Mouse (Mus musculus): ENCODE measurements at regions not wholly inside any gene's neighbourhood (a gene's known extent, or its start where the extent isn't known, plus 50 kb on each side); places are given as distances from the start of the nearest gene placed in this dataset.

GRCm38 (mm10) chr4:89399277-89399676 lies 88.4 kb upstream of the Cdkn2b start:
- H3K4me3 ChIP-seq = no peak overlapping the region

GRCm38 (mm10) chr4:89396020-89396419 lies 85.2 kb upstream of the Cdkn2b start:
- no peak overlapping the region for H3K27ac ChIP-seq
- no peak for TF ChIP-seq CTCF (conservative IDR thresholded peaks at IDR 0.05)
- no peak for DNase-seq (ENCODE audit: low spot score in 2 of 2)
- no peak overlapping the region for H3K4me3 ChIP-seq

More at GRCm38 (mm10) chr4:89399277-89399676, 88.4 kb upstream of the Cdkn2b start:
- TF ChIP-seq CTCF (conservative IDR thresholded peaks at IDR 0.05) = no peak
- H3K27ac ChIP-seq = no peak overlapping the region
- DNase-seq (ENCODE audit: low spot score in 2 of 2) = no peak

GRCm38 (mm10) chr4:89395336-89395735 lies 84.5 kb upstream of the Cdkn2b start:
- no peak for DNase-seq (ENCODE audit: low spot score in 2 of 2)
- TF ChIP-seq CTCF (conservative IDR thresholded peaks at IDR 0.05) = no peak
- H3K27ac ChIP-seq = no peak overlapping the region
- no peak overlapping the region for H3K4me3 ChIP-seq

GRCm38 (mm10) chr4:89393251-89393711 lies 82.4 kb upstream of the Cdkn2b start:
- Histone ChIP-seq H3K4me3 (no peak overlapping the region), H3K27ac (no peak overlapping the region)
- DNase-seq (ENCODE audit: low spot score in 2 of 2) = no peak
- TF ChIP-seq CTCF (conservative IDR thresholded peaks at IDR 0.05) = no peak

- no peak for DNase-seq (ENCODE audit: low spot score in 2 of 2)
- TF ChIP-seq CTCF (conservative IDR thresholded peaks at IDR 0.05) = no peak
- Histone ChIP-seq H3K27ac (no peak overlapping the region), H3K4me3 (no peak overlapping the region)
Observed at GRCm38 (mm10) chr4:89392791-89393190, 82.0 kb upstream of the Cdkn2b start.

GRCm38 (mm10) chr4:89391463-89392308 lies 80.8 kb upstream of the Cdkn2b start:
- no peak overlapping the region for H3K27ac ChIP-seq
- no peak overlapping the region for H3K4me3 ChIP-seq
- no peak for TF ChIP-seq CTCF (conservative IDR thresholded peaks at IDR 0.05)
- peak in 1 of 2 experiments; percentile 2 for DNase-seq (ENCODE audit: low spot score in 2 of 2)

GRCm38 (mm10) chr4:89383548-89383947 lies 72.7 kb upstream of the Cdkn2b start:
- Histone ChIP-seq H3K27ac (no peak overlapping the region), H3K4me3 (no peak overlapping the region)
- TF ChIP-seq CTCF (conservative IDR thresholded peaks at IDR 0.05) = no peak
- no peak for DNase-seq (ENCODE audit: low spot score in 2 of 2)

- no peak overlapping the region for H3K4me3 ChIP-seq
- no peak for TF ChIP-seq CTCF (conservative IDR thresholded peaks at IDR 0.05)
- no peak for DNase-seq (ENCODE audit: low spot score in 2 of 2)
- H3K27ac ChIP-seq = no peak overlapping the region
Observed at GRCm38 (mm10) chr4:89382434-89382976, 71.7 kb upstream of the Cdkn2b start.

GRCm38 (mm10) chr4:89381763-89382162 lies 70.9 kb upstream of the Cdkn2b start:
- Histone ChIP-seq H3K4me3 (no peak overlapping the region), H3K27ac (no peak overlapping the region)
- TF ChIP-seq CTCF (conservative IDR thresholded peaks at IDR 0.05) = no peak
- DNase-seq (ENCODE audit: low spot score in 2 of 2) = no peak

- no peak overlapping the region for H3K4me3 ChIP-seq
- no peak for TF ChIP-seq CTCF (conservative IDR thresholded peaks at IDR 0.05)
- DNase-seq (ENCODE audit: low spot score in 2 of 2) = no peak
- no peak overlapping the region for H3K27ac ChIP-seq
Observed at GRCm38 (mm10) chr4:89381077-89381476, 70.2 kb upstream of the Cdkn2b start.

- no peak for DNase-seq (ENCODE audit: low spot score in 2 of 2)
- Histone ChIP-seq H3K4me3 (no peak overlapping the region), H3K27ac (no peak overlapping the region)
- TF ChIP-seq CTCF (conservative IDR thresholded peaks at IDR 0.05) = no peak
Observed at GRCm38 (mm10) chr4:89380330-89380945, 69.6 kb upstream of the Cdkn2b start.

GRCm38 (mm10) chr4:89379622-89380329 lies 68.9 kb upstream of the Cdkn2b start:
- DNase-seq (ENCODE audit: low spot score in 2 of 2) = no peak
- Histone ChIP-seq H3K4me3 (no peak overlapping the region), H3K27ac (no peak overlapping the region)
- no peak for TF ChIP-seq CTCF (conservative IDR thresholded peaks at IDR 0.05)

GRCm38 (mm10) chr4:89372631-89373030 lies 61.8 kb upstream of the Cdkn2b start:
- no peak overlapping the region for H3K27ac ChIP-seq
- no peak for DNase-seq (ENCODE audit: low spot score in 2 of 2)
- H3K4me3 ChIP-seq = no peak overlapping the region
- no peak for TF ChIP-seq CTCF (conservative IDR thresholded peaks at IDR 0.05)
